Mouse (Mus musculus): ENCODE results near the gene Tmco5.
"Not testable (repeated sequence)": the region's sequence is repeated elsewhere in the genome, so short reads cannot be mapped to it uniquely, and the experiment has no call there.

The Tmco5 gene

DNA sequence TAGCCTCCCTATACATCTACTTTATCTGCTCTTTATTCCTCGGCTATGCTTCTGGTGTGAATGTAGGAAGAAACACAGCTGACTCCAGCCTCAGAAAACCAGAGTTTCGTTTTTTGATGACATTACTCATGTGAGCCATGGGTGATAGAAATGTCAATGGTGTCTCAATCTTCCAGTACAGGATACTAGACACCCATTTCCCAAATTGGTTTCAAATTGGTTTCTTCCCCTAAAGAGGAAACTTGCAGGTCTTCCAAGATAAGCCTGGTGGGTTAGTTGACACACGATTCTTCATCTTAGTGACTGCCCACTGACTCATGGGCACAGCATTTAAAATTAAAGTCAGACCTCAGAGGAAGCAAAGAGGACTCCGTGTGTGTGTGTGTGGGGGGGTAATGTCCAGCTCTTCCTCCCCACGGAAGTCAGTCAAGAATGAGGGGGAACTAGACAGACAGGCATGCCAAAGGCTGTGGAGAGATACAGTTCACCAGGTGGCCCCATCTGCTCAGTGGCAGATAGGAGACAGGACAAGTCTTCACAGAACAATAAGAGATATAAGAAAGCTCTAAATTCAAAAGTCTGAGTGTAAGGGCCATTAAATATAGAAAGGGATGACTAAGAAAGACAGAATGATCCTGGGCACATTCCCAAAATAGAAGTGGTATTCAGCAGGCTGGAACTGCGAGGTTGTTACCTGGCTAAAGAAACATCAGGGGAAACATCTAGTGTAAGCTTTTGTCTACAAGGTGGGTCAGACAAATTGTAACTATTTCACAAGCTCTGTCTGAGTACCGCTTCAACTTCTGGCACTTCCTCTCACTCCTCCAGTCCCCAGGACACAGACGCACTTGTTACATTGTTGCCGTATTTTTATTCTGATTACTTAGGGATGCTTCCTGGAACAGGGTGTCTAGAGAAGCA, 44.3 kb downstream of the Tmco5 start:
- no peak for DNase-seq (ENCODE audit: low spot score in 2 of 2)

DNA sequence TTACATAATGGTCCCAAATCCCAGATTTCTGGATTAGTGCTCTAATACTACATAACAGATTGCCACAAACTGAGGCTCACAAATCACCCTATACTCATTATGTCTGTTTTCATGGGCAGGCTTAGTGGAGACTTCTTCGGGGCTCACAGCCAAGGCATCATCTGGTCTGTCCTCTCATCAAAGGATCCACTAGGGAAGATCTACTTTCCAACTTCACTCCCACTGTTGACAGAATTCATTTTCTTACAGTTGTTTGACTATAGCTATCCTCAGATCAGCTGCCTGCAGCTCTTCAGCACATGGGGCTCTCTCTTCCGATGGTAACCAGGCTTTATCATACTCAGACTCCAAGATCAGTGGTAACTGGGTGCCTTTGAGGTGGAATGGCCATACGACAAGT, 45.2 kb downstream of the Tmco5 start:
- DNase-seq (ENCODE audit: low spot score in 2 of 2), result no peak

DNA sequence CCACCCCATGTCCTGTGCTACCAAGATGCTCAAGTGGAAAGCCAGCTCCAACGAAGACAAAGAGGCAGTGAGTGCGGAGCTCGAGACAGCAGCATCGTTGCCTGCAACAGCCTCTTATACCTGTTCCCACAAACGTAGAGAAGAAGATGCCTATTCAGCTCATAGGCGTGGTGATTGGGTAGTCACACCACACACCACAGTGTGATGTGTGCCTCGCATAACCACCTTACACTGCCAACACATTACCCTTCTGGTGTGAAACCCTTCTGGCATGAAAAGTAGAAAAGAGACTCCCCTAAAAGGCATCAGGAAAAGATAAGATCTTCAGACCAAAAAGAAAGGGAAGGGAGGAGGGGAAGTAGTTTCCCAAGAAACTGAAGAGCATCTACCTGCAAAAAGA, 45.8 kb downstream of the Tmco5 start:
- DNase-seq (ENCODE audit: low spot score in 2 of 2), result no peak

DNA sequence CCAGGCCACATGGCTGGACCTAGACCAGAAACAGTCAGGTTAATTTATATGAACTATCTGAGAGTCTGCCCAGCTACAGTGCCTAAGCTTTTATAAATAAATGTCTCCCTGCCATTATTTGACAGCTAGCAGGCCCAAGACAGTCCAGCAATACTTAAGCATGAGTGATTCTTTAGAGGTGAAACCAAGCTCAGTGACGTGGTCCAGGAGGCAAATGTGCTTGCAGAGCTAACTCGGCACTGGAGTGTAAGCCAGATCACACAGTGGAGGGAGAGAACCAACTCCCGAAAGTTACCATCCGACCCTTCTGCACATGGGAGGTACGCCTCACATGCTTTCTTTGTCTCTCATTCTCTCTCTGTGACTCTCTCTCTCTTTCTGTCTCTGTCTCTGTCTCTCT, 46.7 kb downstream of the Tmco5 start:
- DNase-seq (ENCODE audit: low spot score in 2 of 2), result no peak

DNA sequence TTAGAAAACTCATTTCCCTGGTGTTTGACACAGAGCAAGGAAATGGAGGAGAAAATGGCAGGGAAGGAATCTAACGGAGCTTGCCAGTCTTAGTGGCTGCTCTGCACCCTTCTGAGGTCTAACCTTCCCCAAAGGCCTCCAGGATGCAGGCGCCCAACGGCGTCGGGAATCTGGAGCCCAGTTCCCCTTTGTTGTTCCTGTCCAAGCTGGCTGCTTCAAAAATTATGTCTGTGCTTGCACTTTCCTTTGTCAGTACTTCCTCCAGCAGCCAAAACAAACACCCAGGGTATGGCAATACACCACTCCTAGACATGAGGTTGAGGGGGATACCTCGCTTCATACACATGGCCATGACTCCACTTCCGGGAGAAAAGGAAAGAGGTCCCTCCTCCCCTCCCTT, 53.7 kb downstream of the Tmco5 start:
- DNase-seq (ENCODE audit: low spot score in 2 of 2), result no peak

DNA sequence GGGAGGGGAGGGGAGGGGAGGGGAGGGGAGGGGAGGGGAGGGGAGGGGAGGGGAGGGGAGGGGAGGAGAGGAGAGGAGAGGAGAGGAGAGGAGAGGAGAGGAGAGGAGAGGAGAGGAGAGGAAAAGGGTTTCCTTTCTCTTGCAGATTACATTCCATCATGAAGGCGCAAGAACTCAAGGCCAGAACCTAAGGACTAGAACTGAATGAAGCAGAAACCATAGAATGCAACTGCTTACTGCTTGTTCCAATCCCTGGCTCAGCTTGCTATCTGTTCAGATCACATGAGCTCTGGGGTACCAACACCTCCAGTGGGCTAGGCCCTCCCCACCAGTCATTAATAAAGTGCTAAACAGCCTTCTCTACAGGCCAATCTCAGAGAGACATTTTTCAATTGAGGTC, 55.7 kb downstream of the Tmco5 start:
- DNase-seq (ENCODE audit: low spot score in 2 of 2), result not testable (repeated sequence)

DNA sequence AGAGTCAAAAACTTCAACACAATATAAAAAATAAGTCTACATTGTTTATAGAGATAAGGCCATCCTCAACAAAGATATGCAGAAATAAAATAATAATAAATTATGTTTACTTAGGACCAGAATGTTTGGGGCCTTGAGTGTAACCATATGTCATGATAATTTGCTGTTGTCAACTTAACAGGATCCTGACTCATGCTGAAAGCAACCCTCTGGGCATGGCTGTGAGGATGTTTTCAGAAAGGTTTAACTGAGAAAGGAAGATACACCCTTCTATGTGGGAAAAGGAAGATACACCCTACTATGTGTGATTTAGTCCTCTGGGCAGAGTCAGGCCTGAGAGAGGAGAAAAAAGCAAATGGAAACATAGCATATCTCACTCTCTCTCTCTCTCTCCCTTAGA, 56.3 kb downstream of the Tmco5 start:
- DNase-seq (ENCODE audit: low spot score in 2 of 2), result no peak

DNA sequence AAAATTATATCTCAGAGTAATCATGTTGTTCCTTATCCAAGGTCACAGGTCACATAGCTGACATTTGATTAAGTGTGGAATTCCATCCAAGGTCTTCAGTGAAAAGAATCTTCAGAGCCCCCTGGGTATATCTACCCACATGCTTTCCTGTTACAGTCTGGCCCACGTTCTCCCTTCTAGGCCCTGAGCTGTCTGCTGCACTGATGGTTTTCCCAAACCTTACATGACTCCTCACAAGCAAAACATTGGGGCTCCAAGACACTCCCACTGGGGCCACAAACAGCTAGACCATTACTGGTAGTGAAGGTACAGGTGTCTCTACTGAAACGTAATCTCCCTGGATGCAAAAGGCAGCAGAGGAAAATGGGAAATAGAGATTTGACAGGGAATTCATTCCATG, 57.9 kb downstream of the Tmco5 start:
- DNase-seq (ENCODE audit: low spot score in 2 of 2), result no peak

DNA sequence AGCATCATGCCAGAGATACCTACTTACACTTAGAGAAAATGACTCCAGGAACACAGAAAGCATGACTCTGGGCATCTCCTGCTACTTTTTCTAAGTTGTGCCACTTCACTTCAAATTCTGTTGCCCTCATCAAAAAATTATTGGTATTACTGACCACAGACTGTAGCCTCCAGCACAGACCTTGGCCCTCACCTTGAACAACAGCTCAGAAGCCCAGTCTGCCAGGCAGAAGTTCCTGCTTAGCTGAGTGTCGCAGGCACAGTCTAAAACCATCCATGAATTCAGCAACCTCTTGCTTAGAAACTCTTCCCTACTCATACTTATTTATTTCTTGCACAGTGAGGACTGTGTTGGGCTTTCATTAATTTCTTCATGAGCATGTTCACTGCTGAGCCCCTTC, 58.7 kb downstream of the Tmco5 start:
- no peak for DNase-seq (ENCODE audit: low spot score in 2 of 2)

DNA sequence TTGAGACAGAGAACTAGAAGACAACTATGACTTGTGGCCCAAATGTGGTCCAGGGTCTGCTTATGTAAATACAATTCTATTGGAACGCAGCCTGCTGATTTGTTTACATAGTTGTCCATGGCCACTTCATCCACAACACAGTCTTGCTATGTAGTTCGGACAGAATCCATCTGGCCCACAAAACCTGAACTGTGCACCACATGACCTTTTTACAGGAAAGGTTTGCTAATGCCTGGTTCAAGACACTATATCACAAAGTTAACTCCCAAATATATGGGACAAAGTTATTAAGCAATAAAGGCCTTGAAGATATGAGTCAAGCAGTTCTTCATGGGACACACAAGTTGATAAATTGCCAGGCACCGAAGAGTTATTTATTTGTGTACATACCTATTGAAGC, 63.3 kb downstream of the Tmco5 start:
- no peak for DNase-seq (ENCODE audit: low spot score in 2 of 2)

All from frontal cortex, postnatal 25 days (tissue).